Mouse (Mus musculus) kidney, embryonic 16.5 days (tissue): Measurements from ENCODE around the gene Pcsk6. TPM values are rescaled to one million over a fixed set of nuclear protein-coding genes. Genes with fewer than 3 reads are reported as not detected.

Source experiments
- ATAC-seq: fragments of 200-750 bp; cut with Nextera tagmentation; 2 replicates; pipeline ENCODE4 v1.8.0; 2017; ENCODE audit warnings: moderate TSS enrichment; ENCODE audit not compliant: low FRiP score, low TSS enrichment
- H3K27ac ChIP-seq: fragments of 300-500 bp; sonication (generic); 2 replicates; pipeline ENCODE4 v1.5.1; 2014; ENCODE audit warnings: low read length
- H3K27me3 ChIP-seq: fragments of 300-500 bp; sonication (generic); 2 replicates; pipeline ENCODE4 v1.6.1; 2014; ENCODE audit warnings: low read length, control low read depth, mixed read lengths; ENCODE audit not compliant: insufficient read depth
- H3K36me3 ChIP-seq: fragments of 300-500 bp; sonication (generic); 2 replicates; pipeline ENCODE4 v1.6.1; 2014; ENCODE audit warnings: low read length, control low read depth, mixed read lengths; ENCODE audit not compliant: insufficient read depth
- H3K4me1 ChIP-seq: fragments of 300-500 bp; sonication (generic); 2 replicates; pipeline ENCODE4 v1.6.1; 2014; ENCODE audit warnings: low read length, control low read depth, mixed read lengths; ENCODE audit not compliant: insufficient read depth
- H3K4me2 ChIP-seq: fragments of 300-500 bp; sonication (generic); replicated peaks from 2 replicates; pipeline ENCODE4 v1.6.1; 2014; ENCODE audit warnings: low read depth, low read length
- H3K4me3 ChIP-seq: fragments of 300-500 bp; sonication (generic); 2 replicates; pipeline ENCODE4 v1.5.1; 2014; ENCODE audit warnings: mild to moderate bottlenecking, low read length
- H3K9ac ChIP-seq: fragments of 300-500 bp; sonication (generic); replicated peaks from 2 replicates; pipeline ENCODE4 v1.6.1; 2014; ENCODE audit warnings: low read length
- H3K9me3 ChIP-seq: fragments of 300-500 bp; sonication (generic); 2 replicates; pipeline ENCODE4 v1.6.1; 2016; ENCODE audit warnings: low read length, control low read depth
- WGBS: fragments of 180-500 bp; shearing (Covaris S2); extraction: QIAGEN DNeasy Blood & Tissue Kit; methylation state at CpG from one replicate; pipeline ENCODE4 v1.1.7; 2014; 5-methylcytosine and 5-hydroxymethylcytosine counted together
- polyA plus RNA-seq: library from polyadenylated mRNA; unstranded; fragments of >200 nt; fragmentation: Nextera tagmentation; extraction: Ambion mirVana; gene quantifications from 2 replicates; pipeline ENCODE4 v1.2.1, GENCODE M21; 2015

The Pcsk6 gene
- polyA plus RNA-seq, 1 experiment from 2014 or later = 1.9 TPM

DNA sequence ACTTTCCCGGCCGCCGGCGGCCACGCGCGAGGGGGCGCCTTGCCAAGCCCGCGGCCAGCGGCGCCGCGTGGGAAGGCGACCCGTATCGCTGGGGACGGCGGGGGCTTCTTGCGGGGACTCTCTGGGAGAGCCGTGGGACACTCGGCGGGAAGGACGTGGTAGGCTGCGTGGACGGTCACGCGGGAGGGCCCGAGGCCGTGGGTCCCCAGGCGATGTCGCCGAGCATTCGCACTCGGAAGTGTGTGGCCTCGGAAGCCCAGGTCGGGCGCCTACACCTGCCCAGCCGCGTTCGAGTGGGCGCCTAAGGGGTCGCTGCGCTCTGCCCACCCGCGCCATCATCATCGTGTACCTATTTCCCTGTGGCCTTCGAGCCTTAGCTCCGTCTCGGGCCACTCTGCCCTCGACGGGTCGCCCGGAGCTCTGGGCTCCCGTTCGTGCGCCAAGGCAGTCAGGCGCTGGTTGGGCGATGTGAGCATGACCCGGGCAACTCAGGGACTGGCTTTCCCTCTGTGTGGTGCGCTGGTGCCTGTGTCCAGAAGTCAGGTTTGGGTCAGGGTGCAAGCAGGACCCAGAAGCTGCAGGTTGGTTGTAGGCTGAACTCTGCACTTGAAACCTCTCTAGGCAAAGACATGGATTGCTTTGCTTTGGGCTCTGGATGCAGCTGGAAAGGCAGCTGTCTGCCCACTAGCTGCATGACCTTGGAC, 1.1 kb downstream of the Pcsk6 start:
- 3% methylated on average over 57 of the region's 61 CpGs for WGBS
- peaks cover 15% of the 10 kb centered on the region for H3K4me1 ChIP-seq
- H3K27me3 ChIP-seq = peaks cover 44% of the 10 kb centered on the region
- H3K27ac ChIP-seq = no peak overlapping the region
- peak overlapping the region; percentile 65 for H3K9ac ChIP-seq
- H3K9me3 ChIP-seq = no peaks in the 10 kb centered on the region
- peak; percentile 43; the same call in 1 of the 2 replicates for ATAC-seq
- peak overlapping the region; percentile 56 for H3K4me3 ChIP-seq
- peak overlapping the region; percentile 85 for H3K4me2 ChIP-seq
- H3K36me3 ChIP-seq = no peaks in the 10 kb centered on the region

DNA sequence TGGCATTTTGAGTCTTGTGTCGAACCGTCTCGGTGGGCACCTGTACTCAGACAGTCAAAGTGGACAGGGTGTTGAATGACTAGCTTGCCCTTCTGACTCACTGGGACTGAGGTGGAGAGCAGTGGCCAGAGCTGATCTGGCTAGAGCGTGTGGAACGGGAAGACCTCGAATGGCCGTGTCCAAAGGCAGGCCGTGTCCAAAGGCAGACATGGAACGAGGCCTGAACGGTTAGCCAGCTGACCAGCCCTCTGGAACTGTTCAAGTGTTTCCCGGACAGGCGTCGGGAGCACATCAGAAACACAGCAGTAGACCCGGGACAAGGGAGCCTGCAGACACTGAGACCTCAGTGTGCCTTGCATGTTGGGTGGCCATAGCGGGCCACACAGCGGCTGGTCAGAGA, 7.6 kb downstream of the Pcsk6 start:
- 91% methylated on average over 16 of the region's 16 CpGs for WGBS
- Histone ChIP-seq H3K4me2 (no peak overlapping the region), H3K4me3 (no peak overlapping the region), H3K27ac (no peak overlapping the region), H3K36me3 (no peaks in the 10 kb centered on the region), H3K9ac (no peak overlapping the region), H3K27me3 (peaks cover 11% of the 10 kb centered on the region; the same call in 1 of the 2 replicates), H3K4me1 (no peaks in the 10 kb centered on the region), H3K9me3 (no peaks in the 10 kb centered on the region)
- no peak for ATAC-seq

DNA sequence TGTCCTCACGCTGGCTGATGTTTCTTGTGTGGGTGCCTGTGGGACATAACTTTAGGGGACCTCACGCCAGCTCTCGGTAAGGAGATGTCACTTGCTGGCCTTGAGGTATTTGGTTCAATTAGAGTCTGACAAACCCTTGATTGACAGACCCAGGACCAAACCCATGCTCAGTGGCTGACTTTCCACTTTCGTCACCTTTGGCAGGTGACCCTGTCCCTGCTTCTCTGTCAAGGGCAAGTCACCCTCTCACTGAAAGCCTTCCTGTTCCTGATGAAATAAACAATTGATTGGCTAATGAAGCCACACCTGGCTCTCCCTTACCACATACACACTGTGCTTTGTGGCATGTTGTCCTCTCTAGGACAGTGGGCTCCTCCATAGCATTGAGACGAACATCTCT, 8.3 kb downstream of the Pcsk6 start:
- H3K36me3 ChIP-seq = no peaks in the 10 kb centered on the region
- no peak overlapping the region for H3K4me2 ChIP-seq
- peaks cover 9% of the 10 kb centered on the region; the same call in 1 of the 2 replicates for H3K27me3 ChIP-seq
- no peaks in the 10 kb centered on the region for H3K9me3 ChIP-seq
- no peak overlapping the region for H3K4me3 ChIP-seq
- no peak overlapping the region for H3K9ac ChIP-seq
- no peak for ATAC-seq
- no peaks in the 10 kb centered on the region for H3K4me1 ChIP-seq
- no peak overlapping the region for H3K27ac ChIP-seq
- 94% methylated on average over 5 of the region's 5 CpGs for WGBS

DNA sequence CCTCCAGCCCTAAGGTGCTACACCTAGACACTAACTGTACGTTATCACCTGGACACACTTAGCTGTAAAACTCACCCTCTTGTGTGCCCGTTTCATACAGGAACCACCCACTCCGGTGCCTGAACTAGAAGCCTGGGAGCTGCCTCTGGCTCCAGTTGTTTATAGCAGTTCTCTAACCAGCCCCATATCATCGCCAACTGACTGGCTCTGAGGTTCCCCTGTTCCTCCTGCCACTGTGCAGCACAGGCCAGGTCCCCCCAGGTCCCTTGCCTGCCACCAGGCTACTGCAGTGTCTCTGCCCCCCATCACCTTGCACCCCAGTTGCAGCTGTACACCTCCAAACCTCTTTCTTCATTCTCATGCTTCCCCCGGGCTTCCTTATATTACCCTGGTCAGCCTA, 8.7 kb downstream of the Pcsk6 start:
- Histone ChIP-seq H3K27me3 (peaks cover 4% of the 10 kb centered on the region; the same call in 1 of the 2 replicates), H3K4me1 (no peaks in the 10 kb centered on the region), H3K4me3 (no peak overlapping the region), H3K9me3 (no peaks in the 10 kb centered on the region), H3K9ac (no peak overlapping the region), H3K4me2 (no peak overlapping the region), H3K36me3 (no peaks in the 10 kb centered on the region), H3K27ac (no peak overlapping the region)
- WGBS = 83% methylated on average over 5 of the region's 5 CpGs
- no peak for ATAC-seq

DNA sequence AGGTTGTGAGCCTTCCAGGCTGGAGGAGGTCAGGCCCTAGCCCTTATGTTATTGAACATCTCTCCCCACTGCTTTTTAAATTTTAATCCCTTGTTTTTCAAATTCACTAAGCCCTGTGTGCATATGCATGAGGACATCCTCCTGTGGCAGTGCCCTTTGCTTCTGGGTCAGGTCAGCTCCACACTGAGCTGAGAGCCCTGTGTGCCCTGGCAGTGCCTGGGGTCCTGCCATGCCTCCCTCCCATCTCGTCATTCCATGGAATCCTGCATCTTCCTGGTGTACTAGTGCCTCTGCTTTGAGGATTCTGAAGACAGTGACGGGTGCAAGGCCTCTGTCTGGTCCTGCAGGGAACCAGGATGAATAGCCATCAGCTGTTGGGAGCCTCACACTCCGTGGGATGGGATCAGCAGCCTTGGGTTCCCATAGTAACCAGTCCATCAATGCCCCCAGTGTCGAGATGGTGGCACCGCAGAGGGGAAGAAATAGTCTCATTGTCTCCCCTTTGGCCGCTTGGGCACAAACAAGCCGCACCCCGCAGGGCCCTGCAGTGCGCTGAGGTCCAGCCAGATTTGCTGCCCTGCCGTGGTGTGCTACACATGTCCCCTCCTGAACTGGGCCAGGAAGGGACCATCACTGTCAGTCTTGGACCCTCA, 9.5 kb downstream of the Pcsk6 start:
- Histone ChIP-seq H3K27me3 (no peaks in the 10 kb centered on the region), H3K4me3 (no peak overlapping the region), H3K4me2 (no peak overlapping the region), H3K9me3 (no peaks in the 10 kb centered on the region), H3K4me1 (no peaks in the 10 kb centered on the region), H3K9ac (no peak overlapping the region), H3K36me3 (no peaks in the 10 kb centered on the region), H3K27ac (no peak overlapping the region)
- no peak for ATAC-seq
- 60% methylated on average over 10 of the region's 10 CpGs for WGBS

DNA sequence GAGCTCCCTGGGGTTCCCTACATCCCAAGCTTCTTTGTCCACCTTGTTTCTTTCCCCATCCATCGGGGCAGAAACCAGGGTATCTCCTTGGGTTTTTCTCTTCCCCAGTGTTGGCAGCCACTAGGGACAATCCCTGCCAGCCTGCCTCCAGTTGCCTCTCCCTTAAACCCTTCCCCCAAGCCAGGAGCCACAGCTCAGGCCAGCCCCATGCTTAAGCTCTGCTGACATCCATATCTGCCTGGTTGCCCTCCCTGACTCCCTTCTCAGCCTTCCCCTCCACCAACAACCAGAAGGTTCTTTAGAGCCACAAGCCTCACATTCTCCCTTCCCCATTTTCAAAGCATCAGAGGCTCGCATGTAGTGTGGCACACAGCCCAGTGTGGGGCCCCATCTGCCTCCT, 10.3 kb downstream of the Pcsk6 start:
- Histone ChIP-seq H3K9me3 (no peaks in the 10 kb centered on the region), H3K4me2 (no peak overlapping the region), H3K27ac (no peak overlapping the region), H3K36me3 (no peaks in the 10 kb centered on the region), H3K4me1 (no peaks in the 10 kb centered on the region), H3K27me3 (no peaks in the 10 kb centered on the region), H3K4me3 (no peak overlapping the region), H3K9ac (no peak overlapping the region)
- WGBS = 85% methylated on average over 2 of the region's 2 CpGs
- ATAC-seq = no peak

DNA sequence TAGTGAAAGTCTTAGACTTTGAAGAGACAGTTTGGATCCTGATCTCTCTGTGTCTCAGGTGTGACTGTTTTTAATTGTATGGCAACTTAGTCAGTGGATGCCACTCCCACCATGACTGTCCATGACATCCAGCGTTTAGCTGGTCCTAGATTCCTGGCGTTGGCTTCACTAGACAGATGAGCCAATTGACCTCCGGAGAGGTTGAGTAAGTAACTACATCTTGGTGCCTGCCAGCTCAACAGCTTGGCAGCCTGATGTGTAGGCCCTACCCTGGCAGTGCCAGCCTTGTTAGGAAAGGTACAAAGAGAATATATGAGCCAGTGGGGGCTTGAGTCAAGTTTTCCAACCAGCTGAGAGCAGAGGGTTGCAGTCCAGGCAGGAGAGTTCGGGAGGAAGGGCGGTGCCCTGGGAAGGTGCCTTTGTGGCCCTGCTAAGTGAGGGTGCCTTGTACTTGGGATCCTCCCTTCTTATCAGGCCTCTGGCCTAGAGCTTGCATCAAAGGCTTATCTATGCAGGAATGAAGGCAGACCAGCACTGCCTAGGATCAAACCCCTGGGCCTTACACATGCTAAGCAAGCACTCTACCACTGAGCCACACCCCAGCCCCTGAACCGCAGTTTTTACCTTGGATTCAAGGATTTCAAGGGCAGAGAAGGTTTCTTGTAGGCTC, 11.8 kb downstream of the Pcsk6 start:
- WGBS = 84% methylated on average over 6 of the region's 6 CpGs
- ATAC-seq = no peak
- Histone ChIP-seq H3K27me3 (no peaks in the 10 kb centered on the region), H3K4me2 (no peak overlapping the region), H3K9ac (no peak overlapping the region), H3K9me3 (no peaks in the 10 kb centered on the region), H3K4me3 (no peak overlapping the region), H3K4me1 (no peaks in the 10 kb centered on the region), H3K27ac (no peak overlapping the region), H3K36me3 (no peaks in the 10 kb centered on the region)

DNA sequence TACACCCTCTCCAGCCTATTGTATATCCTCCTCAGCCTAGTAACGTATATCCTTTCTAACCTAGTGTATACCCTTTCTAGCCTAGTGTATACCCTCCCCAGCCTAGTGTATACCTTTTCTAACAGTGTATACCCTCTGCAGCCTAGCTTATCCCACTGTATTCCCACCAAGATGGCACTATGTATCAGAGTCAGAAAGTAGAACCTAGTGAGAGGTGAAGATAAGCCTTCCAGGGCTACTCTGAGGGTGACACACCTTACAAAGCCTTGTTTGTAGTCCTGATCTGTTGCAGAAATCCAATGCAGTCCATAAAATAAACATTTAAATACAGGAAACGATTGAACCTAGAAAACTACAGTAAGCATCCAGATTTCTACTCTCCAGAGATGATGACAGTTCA, 12.4 kb downstream of the Pcsk6 start:
- Histone ChIP-seq H3K27me3 (no peaks in the 10 kb centered on the region), H3K27ac (no peak overlapping the region), H3K4me1 (no peaks in the 10 kb centered on the region), H3K4me2 (no peak overlapping the region), H3K36me3 (no peaks in the 10 kb centered on the region), H3K9ac (no peak overlapping the region), H3K4me3 (no peak overlapping the region), H3K9me3 (no peaks in the 10 kb centered on the region)
- ATAC-seq = no peak
- WGBS = 89% methylated on average over 2 of the region's 2 CpGs

DNA sequence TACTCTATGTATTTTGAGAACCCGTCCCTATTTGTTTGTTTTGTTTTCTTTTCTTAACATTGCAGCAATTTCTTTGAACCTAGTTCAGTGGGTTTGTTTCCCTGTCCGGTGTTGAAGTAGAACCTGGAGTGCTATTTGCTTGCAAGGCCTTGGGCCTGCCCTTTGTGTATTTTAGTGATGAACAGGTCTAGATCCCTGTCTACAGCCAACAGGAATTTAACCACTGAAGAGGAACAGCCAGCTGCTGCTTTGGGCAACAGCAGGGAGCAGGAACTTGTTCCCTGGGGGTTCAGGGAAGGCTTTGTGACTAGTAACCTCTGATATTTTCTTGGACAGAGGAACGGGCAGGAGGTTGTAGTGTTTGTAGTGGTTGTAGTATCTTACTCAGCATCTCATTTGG, 15.1 kb downstream of the Pcsk6 start:
- H3K36me3 ChIP-seq = no peaks in the 10 kb centered on the region
- H3K4me2 ChIP-seq = no peak overlapping the region
- no peaks in the 10 kb centered on the region for H3K27me3 ChIP-seq
- ATAC-seq = no peak
- H3K9me3 ChIP-seq = no peaks in the 10 kb centered on the region
- no peak overlapping the region for H3K9ac ChIP-seq
- no peak overlapping the region for H3K4me3 ChIP-seq
- no peak overlapping the region for H3K27ac ChIP-seq
- H3K4me1 ChIP-seq = no peaks in the 10 kb centered on the region
- 83% methylated on average over 3 of the region's 3 CpGs for WGBS

DNA sequence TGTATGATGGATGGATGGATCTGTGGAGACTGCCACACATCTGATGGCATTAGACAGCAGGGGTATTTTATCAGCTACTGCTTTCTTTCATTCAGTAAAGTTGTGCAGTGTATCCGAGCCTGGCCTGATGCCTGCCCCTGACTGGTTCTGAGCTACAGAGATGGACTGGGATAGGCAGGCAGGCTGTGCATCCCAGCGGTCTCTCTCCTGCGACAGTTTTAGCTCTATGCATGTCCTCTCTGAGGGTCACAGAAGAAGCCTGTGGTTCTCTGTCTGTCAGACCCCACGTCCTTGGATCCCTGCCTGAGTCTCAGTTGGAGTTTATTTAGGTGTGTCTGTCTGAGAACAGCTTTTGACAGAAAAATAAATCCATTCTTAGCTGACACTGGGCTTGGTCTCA, 16.7 kb downstream of the Pcsk6 start:
- H3K4me3 ChIP-seq = no peak overlapping the region
- ATAC-seq = no peak
- no peak overlapping the region for H3K9ac ChIP-seq
- 63% methylated on average over 4 of the region's 4 CpGs for WGBS
- H3K4me1 ChIP-seq = no peaks in the 10 kb centered on the region
- no peak overlapping the region for H3K27ac ChIP-seq
- H3K36me3 ChIP-seq = no peaks in the 10 kb centered on the region
- no peaks in the 10 kb centered on the region for H3K9me3 ChIP-seq
- H3K4me2 ChIP-seq = no peak overlapping the region
- H3K27me3 ChIP-seq = no peaks in the 10 kb centered on the region
